Mouse (Mus musculus) ovary, postnatal 14 days (tissue): Measurements from ENCODE around the gene Lasp1.

Experiments
- DNase-seq: peaks from one replicate; pipeline ENCODE4 v3.0.0; 2022; ENCODE audit warnings: low spot score

Lasp1 gene

GRCm38 (mm10) chr11:97810970-97811369, 12.2 kb downstream of the Lasp1 start:
- DNase-seq, result no peak

GRCm38 (mm10) chr11:97811569-97812362, 13.0 kb downstream of the Lasp1 start:
- no peak for DNase-seq

GRCm38 (mm10) chr11:97812491-97812921, 13.7 kb downstream of the Lasp1 start:
- no peak for DNase-seq

- DNase-seq, result no peak
Measured at GRCm38 (mm10) chr11:97813085-97813484, 14.3 kb downstream of the Lasp1 start.

- DNase-seq, result no peak
Measured at GRCm38 (mm10) chr11:97813746-97814515, 15.1 kb downstream of the Lasp1 start.

GRCm38 (mm10) chr11:97815736-97816135, 16.9 kb downstream of the Lasp1 start:
- no peak for DNase-seq

GRCm38 (mm10) chr11:97816176-97816575, 17.4 kb downstream of the Lasp1 start:
- no peak for DNase-seq

- peak; percentile 19 for DNase-seq
Measured at GRCm38 (mm10) chr11:97816916-97817315, 18.1 kb downstream of the Lasp1 start.

GRCm38 (mm10) chr11:97817379-97817778, 18.6 kb downstream of the Lasp1 start:
- DNase-seq, result no peak

- no peak for DNase-seq
Measured at GRCm38 (mm10) chr11:97818003-97818402, 19.2 kb downstream of the Lasp1 start.

GRCm38 (mm10) chr11:97818571-97818970, 19.8 kb downstream of the Lasp1 start:
- DNase-seq, result no peak

- no peak for DNase-seq
Measured at GRCm38 (mm10) chr11:97819102-97819501, 20.3 kb downstream of the Lasp1 start.

- no peak for DNase-seq
Measured at GRCm38 (mm10) chr11:97819923-97820322, 21.1 kb downstream of the Lasp1 start.

- DNase-seq, result peak; percentile 31
Measured at GRCm38 (mm10) chr11:97820840-97821239, 22.0 kb downstream of the Lasp1 start.

GRCm38 (mm10) chr11:97821401-97822064, 22.7 kb downstream of the Lasp1 start:
- DNase-seq, result no peak

- no peak for DNase-seq
Measured at GRCm38 (mm10) chr11:97822840-97823603, 24.2 kb downstream of the Lasp1 start.

- DNase-seq, result no peak
Measured at GRCm38 (mm10) chr11:97824168-97824567, 25.4 kb downstream of the Lasp1 start.

- DNase-seq, result no peak
Measured at GRCm38 (mm10) chr11:97824895-97825294, 26.1 kb downstream of the Lasp1 start.

GRCm38 (mm10) chr11:97825295-97825694, 26.5 kb downstream of the Lasp1 start:
- DNase-seq, result no peak

- no peak for DNase-seq
Measured at GRCm38 (mm10) chr11:97825971-97826370, 27.2 kb downstream of the Lasp1 start.

GRCm38 (mm10) chr11:97826414-97826813, 27.6 kb downstream of the Lasp1 start:
- no peak for DNase-seq

- DNase-seq, result no peak
Measured at GRCm38 (mm10) chr11:97827654-97828053, 28.9 kb downstream of the Lasp1 start.
